Mouse (Mus musculus) heart, embryonic 15.5 days (tissue): ENCODE results near the gene Mrps15. TPM values are rescaled to one million over a fixed set of nuclear protein-coding genes. Genes with fewer than 3 reads are reported as not detected.

Experiments
- ATAC-seq: fragments of 200-750 bp; cut with Nextera tagmentation; replicated peaks from 2 replicates; pipeline ENCODE4 v1.8.0; 2017; ENCODE audit warnings: low read depth, moderate TSS enrichment; ENCODE audit not compliant: insufficient number of reproducible peaks, insufficient read depth, low FRiP score
- H3K27ac ChIP-seq: fragments of 300-500 bp; sonication (generic); 2 replicates; pipeline ENCODE4 v1.5.1; 2015; ENCODE audit warnings: mild to moderate bottlenecking, inconsistent platforms
- H3K27me3 ChIP-seq: fragments of 300-500 bp; sonication (generic); 2 replicates; pipeline ENCODE4 v1.6.1; 2015; ENCODE audit warnings: inconsistent platforms
- H3K36me3 ChIP-seq: fragments of 300-500 bp; sonication (generic); 2 replicates; pipeline ENCODE4 v1.6.1; 2015; ENCODE audit warnings: mild to moderate bottlenecking, inconsistent platforms
- H3K4me1 ChIP-seq: fragments of 300-500 bp; sonication (generic); replicated peaks from 2 replicates; pipeline ENCODE4 v1.6.1; 2015; ENCODE audit warnings: inconsistent platforms
- H3K4me2 ChIP-seq: fragments of 300-500 bp; sonication (generic); 2 replicates; pipeline ENCODE4 v1.6.1; 2015; ENCODE audit warnings: inconsistent platforms, mild to moderate bottlenecking, moderate library complexity
- H3K4me3 ChIP-seq: fragments of 300-500 bp; sonication (generic); 2 replicates; pipeline ENCODE4 v1.5.1; 2015; ENCODE audit warnings: mild to moderate bottlenecking, inconsistent platforms
- H3K9ac ChIP-seq: fragments of 300-500 bp; sonication (generic); 2 replicates; pipeline ENCODE4 v1.6.1; 2015; ENCODE audit warnings: mild to moderate bottlenecking, inconsistent platforms
- H3K9me3 ChIP-seq: fragments of 300-500 bp; sonication (generic); replicated peaks from 2 replicates; pipeline ENCODE4 v1.6.1; 2016; ENCODE audit warnings: inconsistent platforms
- WGBS: fragments of 180-500 bp; shearing (Covaris S2); methylation state at CpG from one replicate; pipeline ENCODE4 v1.1.7; 2015; ENCODE audit warnings: mixed read lengths; 5-methylcytosine and 5-hydroxymethylcytosine counted together
- polyA plus RNA-seq: library from polyadenylated mRNA; unstranded; fragments of >200 nt; fragmentation: Nextera tagmentation; extraction: Ambion mirVana; gene quantifications from 2 replicates; pipeline ENCODE4 v1.2.1, GENCODE M21; 2015

The Mrps15 gene
- 120 and 137 TPM in 2 replicates for polyA plus RNA-seq

GRCm38 (mm10) chr4:126046851-126047585, at the start of gene Mrps15:
Mrps15 (plus strand) TSS chr4:126046925.
- H3K4me3 ChIP-seq, result peak within 1 kb of the TSS; percentile 92
- H3K27ac ChIP-seq, result peak within 1 kb of the TSS; percentile 87
- H3K4me2 ChIP-seq, result peak within 1 kb of the TSS; percentile 94
- peak within 1 kb of the TSS; percentile 91 for H3K9ac ChIP-seq
- ATAC-seq, result peak; percentile 87
- H3K27me3 ChIP-seq, result no peaks in the 10 kb centered on the region
- H3K36me3 ChIP-seq, result peaks cover 13% of the 10 kb centered on the region; the same call in 1 of the 2 replicates
- under 1% methylated on average over 56 of the region's 56 CpGs for WGBS
- H3K4me1 ChIP-seq, result peaks cover 10% of the 10 kb centered on the region
- H3K9me3 ChIP-seq, result no peaks in the 10 kb centered on the region

- no peak overlapping the region for H3K27ac ChIP-seq
- 85% methylated on average over 2 of the region's 2 CpGs for WGBS
- ATAC-seq, result no peak
- H3K9me3 ChIP-seq, result 0 out of 2 replicates have a peak, but pooled peaks cover 7% of the 10 kb centered on the region
- no peak overlapping the region for H3K9ac ChIP-seq
- no peaks in the 10 kb centered on the region for H3K27me3 ChIP-seq
- H3K4me3 ChIP-seq, result no peak overlapping the region
- H3K4me2 ChIP-seq, result no peak overlapping the region
- no peaks in the 10 kb centered on the region for H3K4me1 ChIP-seq
- H3K36me3 ChIP-seq, result no peaks in the 10 kb centered on the region
Observed at GRCm38 (mm10) chr4:125997826-125998225, 48.9 kb upstream of the Mrps15 start.

GRCm38 (mm10) chr4:126001311-126002199, 45.2 kb upstream of the Mrps15 start:
- no peaks in the 10 kb centered on the region for H3K4me1 ChIP-seq
- no peak overlapping the region for H3K27ac ChIP-seq
- ATAC-seq, result no peak
- H3K4me3 ChIP-seq, result no peak overlapping the region
- 0 out of 2 replicates have a peak, but pooled peaks cover 7% of the 10 kb centered on the region for H3K9me3 ChIP-seq
- no peak overlapping the region for H3K9ac ChIP-seq
- 78% methylated on average over 12 of the region's 12 CpGs for WGBS
- no peaks in the 10 kb centered on the region for H3K27me3 ChIP-seq
- H3K36me3 ChIP-seq, result no peaks in the 10 kb centered on the region
- no peak overlapping the region for H3K4me2 ChIP-seq

DNA sequence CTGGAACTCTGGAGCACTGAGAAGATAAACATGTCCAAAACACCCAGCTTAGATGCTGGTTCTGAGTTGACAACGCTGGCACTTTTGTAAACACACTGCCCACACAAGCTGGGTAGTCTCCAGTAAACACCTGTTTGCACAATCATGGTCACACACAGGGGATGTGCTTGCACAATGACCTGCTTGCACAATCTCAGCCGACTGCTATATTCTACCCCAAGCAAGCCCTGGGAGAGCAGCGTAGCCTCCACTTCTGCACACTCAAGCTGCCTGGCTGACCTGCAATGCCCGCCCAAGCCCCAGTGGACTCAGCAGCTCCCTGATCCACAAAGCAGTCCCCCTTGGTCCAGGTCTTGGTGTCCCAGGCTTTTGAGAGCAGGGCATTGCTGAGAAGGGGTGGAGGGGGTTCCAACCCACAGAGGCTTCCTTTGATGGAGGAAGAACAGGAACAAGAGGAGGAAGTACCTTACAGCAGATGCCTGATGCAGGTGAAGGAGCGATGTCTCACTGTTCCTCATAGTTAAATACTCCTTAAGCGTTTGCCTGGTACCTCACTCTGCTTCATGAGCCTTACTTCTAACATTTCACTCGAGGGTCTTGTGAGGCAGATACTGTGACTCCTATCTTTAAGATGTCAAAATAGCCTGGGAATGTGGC, 28.9 kb upstream of the Mrps15 start:
- Histone ChIP-seq H3K4me3 (no peak overlapping the region), H3K36me3 (no peaks in the 10 kb centered on the region), H3K4me1 (no peaks in the 10 kb centered on the region), H3K9ac (no peak overlapping the region), H3K4me2 (no peak overlapping the region), H3K27ac (no peak overlapping the region), H3K9me3 (no peaks in the 10 kb centered on the region), H3K27me3 (no peaks in the 10 kb centered on the region)
- WGBS, result 72% methylated on average over 7 of the region's 7 CpGs
- no peak for ATAC-seq

- Histone ChIP-seq H3K9ac (no peak overlapping the region), H3K9me3 (no peaks in the 10 kb centered on the region), H3K4me2 (no peak overlapping the region), H3K4me3 (no peak overlapping the region), H3K36me3 (no peaks in the 10 kb centered on the region), H3K27me3 (no peaks in the 10 kb centered on the region), H3K27ac (no peak overlapping the region), H3K4me1 (no peaks in the 10 kb centered on the region)
- ATAC-seq, result no peak
- WGBS, result 72% methylated on average over 11 of the region's 11 CpGs
Observed at GRCm38 (mm10) chr4:126018966-126019538, 27.7 kb upstream of the Mrps15 start.

- 30% methylated on average over 16 of the region's 16 CpGs for WGBS
- Histone ChIP-seq H3K4me3 (no peak within 1 kb of the TSS), H3K27me3 (no peaks in the 10 kb centered on the region), H3K4me2 (no peak within 1 kb of the TSS), H3K9ac (no peak within 1 kb of the TSS), H3K4me1 (no peaks in the 10 kb centered on the region), H3K36me3 (no peaks in the 10 kb centered on the region), H3K27ac (no peak within 1 kb of the TSS), H3K9me3 (no peaks in the 10 kb centered on the region)
- no peak for ATAC-seq
Observed at GRCm38 (mm10) chr4:126024303-126024900, 22.3 kb upstream of the Mrps15 start, which contains the start of gene Csf3r. Csf3r (plus strand) TSS chr4:126024550.

DNA sequence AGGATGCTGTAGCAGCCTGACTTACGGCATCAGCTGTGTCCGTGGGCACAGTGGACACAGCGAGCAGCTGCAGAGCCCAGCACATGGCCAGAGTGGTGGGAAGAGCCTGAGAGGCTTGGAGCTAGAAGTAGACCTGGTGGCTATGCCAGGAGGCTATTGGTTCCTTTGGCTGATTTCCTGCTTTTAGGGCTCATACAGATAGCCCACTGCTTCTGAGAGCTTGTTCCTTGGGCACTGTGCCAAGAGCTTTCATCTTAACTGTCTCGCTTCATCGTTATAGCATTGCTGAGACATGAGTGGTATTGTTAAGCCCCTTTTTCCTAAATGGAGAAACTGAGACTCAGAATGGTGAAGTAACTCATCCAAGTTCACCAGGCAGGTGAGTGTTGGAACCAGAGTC, 20.9 kb upstream of the Mrps15 start:
- WGBS, result 68% methylated on average over 5 of the region's 5 CpGs
- H3K9ac ChIP-seq, result no peak overlapping the region

DNA sequence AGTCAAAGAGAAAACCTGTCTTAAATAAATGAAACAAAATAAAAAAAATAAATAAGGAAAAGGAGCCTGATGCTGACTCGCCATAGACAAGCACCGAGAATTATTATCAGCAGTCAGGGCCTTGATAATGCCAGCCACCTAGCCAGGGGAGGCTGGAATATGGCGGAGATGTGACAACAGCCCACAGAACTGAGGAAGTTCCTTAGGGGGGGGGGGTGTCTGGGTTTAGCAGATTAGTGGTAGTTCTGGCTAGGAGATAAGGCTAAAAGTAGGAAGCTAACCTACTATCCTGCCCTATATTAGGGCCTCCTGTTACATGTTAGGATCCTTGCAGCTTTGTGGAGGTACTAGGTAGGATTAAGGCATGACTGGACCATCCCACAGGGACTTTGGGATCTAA, 18.7 kb upstream of the Mrps15 start:
- H3K4me1 ChIP-seq, result no peaks in the 10 kb centered on the region
- no peak for ATAC-seq
- H3K27ac ChIP-seq, result no peak overlapping the region
- no peak overlapping the region for H3K4me2 ChIP-seq
- H3K36me3 ChIP-seq, result no peaks in the 10 kb centered on the region
- no peak overlapping the region for H3K4me3 ChIP-seq
- 59% methylated on average over 3 of the region's 3 CpGs for WGBS
- no peaks in the 10 kb centered on the region for H3K9me3 ChIP-seq
- H3K9ac ChIP-seq, result no peak overlapping the region
- H3K27me3 ChIP-seq, result no peaks in the 10 kb centered on the region

More for the DNA sequence above, 20.9 kb upstream of the Mrps15 start:
- Histone ChIP-seq H3K27ac (no peak overlapping the region), H3K9me3 (no peaks in the 10 kb centered on the region), H3K36me3 (no peaks in the 10 kb centered on the region), H3K27me3 (no peaks in the 10 kb centered on the region), H3K4me1 (no peaks in the 10 kb centered on the region), H3K4me2 (no peak overlapping the region), H3K4me3 (no peak overlapping the region)
- no peak for ATAC-seq

DNA sequence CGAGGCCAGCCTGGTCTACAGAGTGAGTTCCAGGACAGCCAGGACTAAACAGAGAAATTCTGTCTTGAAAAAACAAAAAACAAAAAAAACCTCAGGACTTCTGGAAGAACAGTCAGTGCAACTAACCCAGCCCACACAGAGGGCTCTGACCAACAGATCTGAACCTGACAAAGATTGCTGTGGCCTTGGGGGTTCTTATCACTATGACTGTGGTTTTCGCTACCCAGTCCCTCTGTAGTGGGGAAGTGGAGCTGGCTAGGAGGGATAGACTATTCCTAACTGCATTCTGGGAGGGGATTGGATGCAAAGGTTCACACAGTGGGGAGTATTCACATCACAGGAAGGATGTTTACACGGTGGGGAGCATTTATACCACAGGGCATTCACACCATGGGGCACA, 17.7 kb upstream of the Mrps15 start:
- WGBS, result 53% methylated on average over 3 of the region's 3 CpGs
- Histone ChIP-seq H3K4me1 (no peaks in the 10 kb centered on the region), H3K36me3 (no peaks in the 10 kb centered on the region), H3K4me2 (no peak overlapping the region), H3K27ac (no peak overlapping the region), H3K27me3 (no peaks in the 10 kb centered on the region), H3K9me3 (no peaks in the 10 kb centered on the region), H3K9ac (no peak overlapping the region), H3K4me3 (no peak overlapping the region)
- no peak for ATAC-seq

- no peak for ATAC-seq
- Histone ChIP-seq H3K27me3 (no peaks in the 10 kb centered on the region), H3K4me2 (no peak overlapping the region), H3K9ac (no peak overlapping the region), H3K36me3 (no peaks in the 10 kb centered on the region), H3K4me3 (no peak overlapping the region), H3K27ac (no peak overlapping the region), H3K9me3 (no peaks in the 10 kb centered on the region), H3K4me1 (no peaks in the 10 kb centered on the region)
- 67% methylated on average over 5 of the region's 5 CpGs for WGBS
Observed at GRCm38 (mm10) chr4:126030705-126031104, 16.0 kb upstream of the Mrps15 start.
